Mouse (Mus musculus) C2C12 (cell line): ENCODE results near the gene Mettl26. TPM values are rescaled to one million over a fixed set of nuclear protein-coding genes. Genes with fewer than 3 reads are reported as not detected.

Source experiments
- H3K27me3 ChIP-seq: one replicate; pipeline ENCODE4 v1.6.1; 2011; ENCODE audit not compliant: control insufficient read depth, insufficient read depth, insufficient read length
- H3K36me3 ChIP-seq: one replicate; pipeline ENCODE4 v1.6.1; 2011; ENCODE audit not compliant: control insufficient read depth, insufficient read depth
- H3K4me3 ChIP-seq: one replicate; pipeline ENCODE4 v1.5.1; 2011; ENCODE audit warnings: mild to moderate bottlenecking, control low read depth; ENCODE audit not compliant: poor library complexity, insufficient read depth, severe bottlenecking
- H3K79me2 ChIP-seq: one replicate; pipeline ENCODE4 v1.6.1; 2011; ENCODE audit not compliant: control insufficient read depth, insufficient read depth
- H3K79me3 ChIP-seq: one replicate; pipeline ENCODE4 v1.6.1; 2011; ENCODE audit warnings: low read depth, control low read depth
- H3ac ChIP-seq: one replicate; pipeline ENCODE3; 2011; ENCODE audit warnings: low read depth; ENCODE audit not compliant: control insufficient read depth, insufficient read length
- CEBPB ChIP-seq: IDR thresholded peaks from one replicate; pipeline ENCODE4 v1.6.1; 2011; ENCODE audit warnings: low read depth, mild to moderate bottlenecking, control low read depth, moderate library complexity
- CTCF ChIP-seq: IDR thresholded peaks from one replicate; pipeline ENCODE4 v1.5.1; 2011; ENCODE audit not compliant: control insufficient read depth, insufficient read depth, insufficient read length
- FOSL1 ChIP-seq: IDR thresholded peaks from one replicate; pipeline ENCODE4 v1.8.0; 2011; ENCODE audit warnings: mild to moderate bottlenecking, low read length; ENCODE audit not compliant: poor library complexity, insufficient read depth, severe bottlenecking
- MAX ChIP-seq: IDR thresholded peaks from one replicate; pipeline ENCODE4 v1.6.1; 2011; ENCODE audit warnings: mild to moderate bottlenecking, control low read depth
- MYOD1 ChIP-seq: IDR thresholded peaks from one replicate; pipeline ENCODE4 v1.6.1; 2011; ENCODE audit warnings: low read depth; ENCODE audit not compliant: control insufficient read depth, insufficient read length
- MYOG ChIP-seq: IDR thresholded peaks from one replicate; pipeline ENCODE4 v1.6.1; 2011; ENCODE audit not compliant: control insufficient read depth, insufficient read length; ENCODE audit errors: extremely low read depth
- USF1 ChIP-seq: IDR thresholded peaks from one replicate; pipeline ENCODE4 v1.6.1; 2011; ENCODE audit warnings: low read depth, mild to moderate bottlenecking, control low read depth, moderate library complexity
- polyA plus RNA-seq: library from polyadenylated mRNA; unstranded; fragments of >200 nt; fragmentation: generic; extraction: Trizol; gene quantifications from one replicate; pipeline ENCODE4 v1.2.1, GENCODE M21; 2012; ENCODE audit warnings: missing spikeins

Gene Mettl26
- polyA plus RNA-seq, 1 experiment, result 25.0 TPM

DNA sequence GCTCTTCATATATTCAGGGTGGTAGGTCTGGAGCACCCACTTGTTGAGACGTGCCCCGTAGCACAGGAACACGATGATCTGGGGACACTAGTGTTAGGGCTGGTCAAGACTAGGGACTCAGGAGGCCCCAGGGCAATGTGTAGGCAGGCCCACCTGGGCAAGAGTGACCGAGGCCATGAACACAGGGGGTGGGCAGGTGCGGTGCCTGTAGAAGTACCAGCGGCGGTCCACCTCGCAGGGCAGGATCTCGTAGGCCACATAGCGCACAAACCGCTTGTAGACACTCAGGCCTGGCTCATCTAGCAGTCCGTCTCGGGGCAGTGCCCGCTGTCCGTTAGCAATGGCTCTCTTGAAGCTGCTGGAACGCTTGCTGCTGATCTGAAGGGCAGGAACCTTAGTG is 39.1 kb upstream of the Mettl26 start:
- H3K4me3 ChIP-seq, result no peak overlapping the region
- peaks cover 26% of the 10 kb centered on the region for H3K79me3 ChIP-seq
- peaks cover 42% of the 10 kb centered on the region for H3K79me2 ChIP-seq
- H3K36me3 ChIP-seq, result peaks cover 35% of the 10 kb centered on the region
- no peak for TF ChIP-seq CTCF
- TF ChIP-seq CEBPB, result no peak
- no peak for TF ChIP-seq USF1
- no peak for TF ChIP-seq FOSL1
- TF ChIP-seq MAX, result no peak
- no peak for TF ChIP-seq MYOG
- no peak for TF ChIP-seq MYOD1
- no peak overlapping the region for H3ac ChIP-seq
- H3K27me3 ChIP-seq, result no peaks in the 10 kb centered on the region

DNA sequence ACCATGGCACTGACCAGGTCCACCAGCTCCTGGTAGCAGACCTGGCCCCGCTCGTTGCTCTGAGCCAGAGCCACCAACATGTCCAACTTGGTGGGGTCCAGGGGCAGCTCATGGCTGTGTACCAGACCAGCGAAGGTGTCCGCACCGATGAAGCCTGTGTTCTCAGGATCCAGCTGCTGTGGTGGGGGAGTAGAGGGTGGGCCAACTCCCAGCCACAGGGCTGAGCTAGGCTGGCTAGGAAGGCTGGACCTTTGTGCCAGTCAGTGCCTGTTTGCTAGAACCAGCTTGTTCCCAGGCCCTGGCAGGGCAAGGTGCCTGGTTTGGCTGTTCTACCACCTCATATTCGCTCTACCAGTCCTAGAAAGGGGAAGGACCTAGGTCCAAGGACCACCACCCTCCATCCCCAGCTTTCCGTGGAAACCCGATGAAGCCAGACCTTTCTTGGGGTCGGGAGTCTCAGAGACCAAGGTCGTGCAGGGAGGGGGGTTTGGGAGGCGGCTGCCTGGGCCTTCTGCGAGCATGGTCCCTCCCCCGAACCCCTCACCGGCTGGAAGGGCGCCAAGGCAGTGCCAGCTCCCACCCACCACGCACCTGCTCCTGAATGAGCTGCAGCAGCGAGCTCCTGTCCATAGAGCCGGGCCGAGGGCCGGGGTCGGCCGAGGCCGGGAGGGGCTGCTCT is 38.3 kb upstream of the Mettl26 start:
- H3K36me3 ChIP-seq, result peaks cover 35% of the 10 kb centered on the region
- H3ac ChIP-seq, result no peak overlapping the region
- no peak overlapping the region for H3K4me3 ChIP-seq
- TF ChIP-seq CEBPB (no peak), FOSL1 (no peak), MYOG (no peak), CTCF (no peak), MYOD1 (no peak), USF1 (no peak), MAX (no peak)
- H3K79me2 ChIP-seq, result peaks cover 35% of the 10 kb centered on the region
- H3K79me3 ChIP-seq, result peaks cover 19% of the 10 kb centered on the region
- H3K27me3 ChIP-seq, result no peaks in the 10 kb centered on the region

DNA sequence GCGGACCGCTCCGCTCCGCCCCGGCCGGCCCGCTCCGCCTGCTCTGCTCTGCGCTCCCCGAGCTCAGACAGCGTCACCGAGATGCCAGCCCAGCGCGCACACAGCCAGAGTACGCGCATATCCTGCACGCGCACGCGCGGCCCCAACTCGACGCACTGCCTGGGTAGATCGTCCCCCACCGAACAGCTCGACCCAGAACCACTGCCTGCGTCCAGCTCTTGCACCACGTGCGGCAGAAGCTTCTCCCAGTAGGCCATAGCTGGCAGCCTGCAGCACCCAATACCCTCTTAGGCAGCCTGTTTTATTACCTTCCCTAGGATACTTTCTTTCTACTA is 37.8 kb upstream of the Mettl26 start, which contains the start of gene Rhbdl1:
Rhbdl1 (minus strand) TSS at position 220 of the 335 bp plus-strand sequence.
- Histone ChIP-seq H3K36me3 (peaks cover 39% of the 10 kb centered on the region), H3K4me3 (no peak within 1 kb of the TSS), H3ac (no peak within 1 kb of the TSS), H3K79me2 (peaks cover 32% of the 10 kb centered on the region), H3K79me3 (peaks cover 14% of the 10 kb centered on the region), H3K27me3 (no peaks in the 10 kb centered on the region)
- TF ChIP-seq MYOD1, result no peak
- TF ChIP-seq MYOG, result no peak
- no peak for TF ChIP-seq MAX
- no peak for TF ChIP-seq USF1

DNA sequence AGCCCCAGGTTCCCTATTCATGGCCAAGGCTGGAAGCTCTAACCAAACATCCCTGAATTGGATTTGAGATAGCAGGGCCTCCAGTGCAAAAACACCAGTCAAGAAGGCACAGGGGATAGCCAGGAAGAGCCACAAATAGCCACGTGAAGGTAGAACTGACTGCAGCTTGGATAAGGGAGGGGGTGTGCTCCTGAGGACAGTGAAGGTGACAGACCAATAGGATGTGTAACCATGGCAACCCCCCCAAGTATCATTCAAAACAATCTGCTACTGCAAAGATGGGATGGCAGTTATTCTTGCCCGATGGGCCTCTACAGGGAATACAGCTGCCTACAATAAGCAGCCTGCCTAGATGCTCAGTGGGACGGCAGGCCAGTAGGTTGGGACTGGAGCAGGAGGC is 37.3 kb upstream of the Mettl26 start:
- Histone ChIP-seq H3K27me3 (no peaks in the 10 kb centered on the region), H3K79me3 (peaks cover 9% of the 10 kb centered on the region), H3K4me3 (no peak overlapping the region), H3K79me2 (peaks cover 32% of the 10 kb centered on the region), H3K36me3 (peaks cover 40% of the 10 kb centered on the region), H3ac (no peak overlapping the region)
- TF ChIP-seq MYOD1, result no peak
- no peak for TF ChIP-seq CEBPB
- no peak for TF ChIP-seq MAX
- TF ChIP-seq USF1, result no peak
- TF ChIP-seq CTCF, result no peak
- TF ChIP-seq FOSL1, result no peak
- no peak for TF ChIP-seq MYOG

- no peak overlapping the region for H3ac ChIP-seq
- peaks cover 36% of the 10 kb centered on the region for H3K79me2 ChIP-seq
- peaks cover 9% of the 10 kb centered on the region for H3K79me3 ChIP-seq
- TF ChIP-seq CTCF, result no peak
- no peak for TF ChIP-seq MAX
- TF ChIP-seq MYOD1, result no peak
- no peak for TF ChIP-seq FOSL1
- TF ChIP-seq USF1, result no peak
- peaks cover 40% of the 10 kb centered on the region for H3K36me3 ChIP-seq
- no peaks in the 10 kb centered on the region for H3K27me3 ChIP-seq
- no peak overlapping the region for H3K4me3 ChIP-seq
These were observed 36.0 kb upstream of the Mettl26 start for GRCm38 (mm10) chr17:25838904-25839303.
